Mouse (Mus musculus): Measurements from ENCODE around the gene Ccdc85b. TPM values are rescaled to one million over a fixed set of nuclear protein-coding genes. Genes with fewer than 3 reads are reported as not detected.

The Ccdc85b gene
- total and polyA plus RNA-seq, 3 experiments = 3.6 to 7.6 TPM; not detected in 1

- Histone ChIP-seq H3K27ac (ENCODE audit: control insufficient read depth, low read depth, low read length) (peak overlapping the region; percentile 53), H3K27me3 (ENCODE audit: control insufficient read depth in 1 of 2, insufficient read depth in 2 of 2, low read length in 2 of 2) (no peaks in the 10 kb centered on the region), H3K79me2 (ENCODE audit: control insufficient read depth, insufficient read depth, low read length, poor library complexity) (no peaks in the 10 kb centered on the region; the same call in 1 of the 2 replicates), H3K9me3 (replicated peaks; ENCODE audit: insufficient read depth, low read length) (no peaks in the 10 kb centered on the region), H3K4me3 (ENCODE audit: control insufficient read depth in 1 of 2, insufficient read depth in 1 of 2, low read depth in 2 of 2, low read length in 2 of 2) (peak overlapping the region; percentile 70 to 71), H3K4me1 (ENCODE audit: control insufficient read depth in 1 of 2, insufficient read depth in 2 of 2, low read length in 2 of 2) (peaks cover 5 to 16% of the 10 kb centered on the region in 2 experiments), H3K9ac (ENCODE audit: control insufficient read depth, low read depth, low read length, poor library complexity, severe bottlenecking) (peak overlapping the region; percentile 79), H3K36me3 (ENCODE audit: control insufficient read depth in 1 of 2, insufficient read depth in 2 of 2, low read length in 2 of 2) (peaks cover 0 to 9% of the 10 kb centered on the region in 2 experiments; a peak in 2 of 4 replicates)
- no peak for DNase-seq (ENCODE audit: low read depth, low spot score)
- TF ChIP-seq ZKSCAN1 (IDR thresholded peaks at IDR 0.05; ENCODE audit: low read depth, low read length) = no peak
- no peak for TF ChIP-seq MYB (IDR thresholded peaks at IDR 0.05; ENCODE audit: low read depth, low read length)
- TF ChIP-seq MAFK (IDR thresholded peaks at IDR 0.05; ENCODE audit: borderline replicate concordance, low read depth, low read length) = no peak
- no peak for TF ChIP-seq MXI1 (IDR thresholded peaks at IDR 0.05; ENCODE audit: low read depth, low read length)
- no peak for TF ChIP-seq RCOR1 (IDR thresholded peaks at IDR 0.05; ENCODE audit: low read depth, low read length)
- TF ChIP-seq MEF2A (IDR thresholded peaks at IDR 0.05; ENCODE audit: extremely low read depth, insufficient replicate concordance, low read depth, low read length, poor library complexity, severe bottlenecking) = no peak
- no peak for TF ChIP-seq ZMIZ1 (IDR thresholded peaks at IDR 0.05; ENCODE audit: low read depth, low read length)
- TF ChIP-seq TAL1 (IDR thresholded peaks at IDR 0.05; ENCODE audit: low read length) = no peak
- no peak for TF ChIP-seq GABPA (IDR thresholded peaks at IDR 0.05; ENCODE audit: low read depth, low read length)
- TF ChIP-seq ZC3H11A (IDR thresholded peaks at IDR 0.05; ENCODE audit: low read depth, low read length) = no peak
- TF ChIP-seq TBP (IDR thresholded peaks at IDR 0.05; ENCODE audit: low read depth, low read length) = no peak
These were observed 23.7 kb downstream of the Ccdc85b start for GRCm38 (mm10) chr19:5433951-5434350.

GRCm38 (mm10) chr19:5432992-5433852 lies 24.5 kb downstream of the Ccdc85b start:
- Histone ChIP-seq H3K4me3 (ENCODE audit: control insufficient read depth in 1 of 2, insufficient read depth in 1 of 2, low read depth in 2 of 2, low read length in 2 of 2) (peak overlapping the region; percentile 70 to 71), H3K27me3 (ENCODE audit: control insufficient read depth in 1 of 2, insufficient read depth in 2 of 2, low read length in 2 of 2) (no peaks in the 10 kb centered on the region), H3K36me3 (ENCODE audit: control insufficient read depth in 1 of 2, insufficient read depth in 2 of 2, low read length in 2 of 2) (peaks cover 0 to 9% of the 10 kb centered on the region in 2 experiments; a peak in 2 of 4 replicates), H3K27ac (ENCODE audit: control insufficient read depth, low read depth, low read length) (peak overlapping the region; percentile 53), H3K79me2 (ENCODE audit: control insufficient read depth, insufficient read depth, low read length, poor library complexity) (no peaks in the 10 kb centered on the region; the same call in 1 of the 2 replicates), H3K9ac (ENCODE audit: control insufficient read depth, low read depth, low read length, poor library complexity, severe bottlenecking) (peak overlapping the region; percentile 79), H3K9me3 (replicated peaks; ENCODE audit: insufficient read depth, low read length) (no peaks in the 10 kb centered on the region), H3K4me1 (ENCODE audit: control insufficient read depth in 1 of 2, insufficient read depth in 2 of 2, low read length in 2 of 2) (peaks cover 5 to 16% of the 10 kb centered on the region in 2 experiments)
- peak; percentile 83 for DNase-seq (ENCODE audit: low read depth, low spot score)
- TF ChIP-seq MAFK (IDR thresholded peaks at IDR 0.05; ENCODE audit: borderline replicate concordance, low read depth, low read length) = no peak
- TF ChIP-seq JUND (IDR thresholded peaks at IDR 0.05; ENCODE audit: low read depth, low read length) = no peak; the same call in 1 of the 2 replicates
- peak; percentile 77 for TF ChIP-seq ELF1 (IDR thresholded peaks at IDR 0.05; ENCODE audit: low read depth, low read length)
- peak; percentile 89 for TF ChIP-seq NRF1 (IDR thresholded peaks at IDR 0.05; ENCODE audit: insufficient read depth, low read depth, low read length, poor library complexity, severe bottlenecking)
- no peak for TF ChIP-seq E2F4 (IDR thresholded peaks at IDR 0.05; ENCODE audit: borderline replicate concordance, low read depth, low read length)
- peak; percentile 44 for TF ChIP-seq ETS1 (IDR thresholded peaks at IDR 0.05; ENCODE audit: low read depth, low read length)
- peak in 1 of 2 experiments; percentile 20; a peak in 1 of 4 replicates for TF ChIP-seq EP300 (IDR thresholded peaks at IDR 0.05; ENCODE audit: low read depth in 1 of 2, low read length in 2 of 2)
- peak; percentile 49 for TF ChIP-seq NELFE (IDR thresholded peaks at IDR 0.05; ENCODE audit: low read depth, low read length)
- no peak for TF ChIP-seq BHLHE40 (IDR thresholded peaks at IDR 0.05; ENCODE audit: borderline replicate concordance, low read depth, low read length)
- peak; percentile 48; the same call in 1 of the 2 replicates for TF ChIP-seq TCF12 (IDR thresholded peaks at IDR 0.05; ENCODE audit: low read depth, low read length)
- TF ChIP-seq SIN3A (IDR thresholded peaks at IDR 0.05; ENCODE audit: low read length) = peak; percentile 83
- TF ChIP-seq ZMIZ1 (IDR thresholded peaks at IDR 0.05; ENCODE audit: low read depth, low read length) = peak; percentile 73; the same call in 1 of the 2 replicates
- peak; percentile 58 for TF ChIP-seq RAD21 (IDR thresholded peaks at IDR 0.05; ENCODE audit: low read depth, low read length)
- peak; percentile 76; the same call in 1 of the 2 replicates for TF ChIP-seq MXI1 (IDR thresholded peaks at IDR 0.05; ENCODE audit: low read depth, low read length)
- TF ChIP-seq RCOR1 (IDR thresholded peaks at IDR 0.05; ENCODE audit: low read depth, low read length) = no peak
- peak; percentile 50 for TF ChIP-seq SMC3 (IDR thresholded peaks at IDR 0.05; ENCODE audit: low read depth, low read length)
- TF ChIP-seq POLR2AphosphoS2 (IDR thresholded peaks at IDR 0.05; ENCODE audit: low read length) = no peak
- TF ChIP-seq MAZ (IDR thresholded peaks at IDR 0.05; ENCODE audit: low read depth, low read length) = peak; percentile 12; the same call in 1 of the 2 replicates
- no peak for TF ChIP-seq MYC (IDR thresholded peaks at IDR 0.05; ENCODE audit: low read depth, low read length)
- TF ChIP-seq CTCF (IDR thresholded peaks at IDR 0.05 in 2 of 3, conservative IDR thresholded peaks at IDR 0.05 in 1 of 3; ENCODE audit: control insufficient read depth in 1 of 3, insufficient read depth in 1 of 3, low read depth in 2 of 3, low read length in 3 of 3, poor library complexity in 1 of 3, severe bottlenecking in 1 of 3) = peak; percentile 30 to 70 (median 49); a peak in 5 of 6 replicates
- TF ChIP-seq USF2 (IDR thresholded peaks at IDR 0.05; ENCODE audit: borderline replicate concordance in 1 of 2, insufficient read depth in 1 of 2, low read depth in 1 of 2, low read length in 2 of 2) = no peak

All from MEL (cell line).